Mouse (Mus musculus) midbrain, embryonic 10.5 days (tissue): ENCODE measurements around the gene Hoxc6. TPM values are rescaled to one million over a fixed set of nuclear protein-coding genes. Genes with fewer than 3 reads are reported as not detected.

Experiments
- DNase-seq: peaks from one replicate; pipeline ENCODE4 v3.0.0-alpha.2; 2017; ENCODE audit warnings: low spot score
- H3K27ac ChIP-seq: fragments of 300-500 bp; sonication (generic); replicated peaks from 2 replicates; pipeline ENCODE4 v1.5.1; 2016; ENCODE audit warnings: mild to moderate bottlenecking
- H3K27me3 ChIP-seq: fragments of 300-500 bp; sonication (generic); 2 replicates; pipeline ENCODE4 v1.6.1; 2016; ENCODE audit warnings: low read depth, mild to moderate bottlenecking; ENCODE audit not compliant: poor library complexity, severe bottlenecking
- H3K36me3 ChIP-seq: fragments of 300-500 bp; sonication (generic); 2 replicates; pipeline ENCODE4 v1.6.1; 2016; ENCODE audit warnings: mild to moderate bottlenecking, moderate library complexity
- H3K4me1 ChIP-seq: fragments of 300-500 bp; sonication (generic); 2 replicates; pipeline ENCODE4 v1.6.1; 2016
- H3K4me3 ChIP-seq: fragments of 300-500 bp; sonication (generic); 2 replicates; pipeline ENCODE4 v1.5.1; 2016; ENCODE audit warnings: mild to moderate bottlenecking, moderate library complexity
- H3K9me3 ChIP-seq: fragments of 300-500 bp; sonication (generic); replicated peaks from 2 replicates; pipeline ENCODE4 v1.6.1; 2016; ENCODE audit warnings: mild to moderate bottlenecking
- WGBS: fragments of 180-500 bp; shearing (Covaris S2); methylation state at CpG from one replicate; pipeline ENCODE4 v1.1.7; 2016; 5-methylcytosine and 5-hydroxymethylcytosine counted together
- polyA plus RNA-seq: library from polyadenylated mRNA; unstranded; fragments of >200 nt; fragmentation: Nextera tagmentation; extraction: Ambion mirVana; gene quantifications from 2 replicates; pipeline ENCODE4 v1.2.1, GENCODE M21; 2016

The Hoxc6 gene
- polyA plus RNA-seq, 1 experiment from 2014 or later, result not detected

GRCm38 (mm10) chr15:102975034-102975433, 23.0 kb upstream of the Hoxc6 start:
- Histone ChIP-seq H3K4me3 (no peak overlapping the region), H3K27me3 (peaks cover 100% of the 10 kb centered on the region), H3K27ac (no peak overlapping the region), H3K9me3 (no peaks in the 10 kb centered on the region), H3K4me1 (no peaks in the 10 kb centered on the region), H3K36me3 (no peaks in the 10 kb centered on the region)
- 4% methylated on average over 7 of the region's 7 CpGs for WGBS
- DNase-seq, result no peak

GRCm38 (mm10) chr15:102975688-102976111, 22.4 kb upstream of the Hoxc6 start:
- peaks cover 100% of the 10 kb centered on the region for H3K27me3 ChIP-seq
- H3K27ac ChIP-seq, result no peak overlapping the region
- DNase-seq, result peak; percentile 63
- H3K4me1 ChIP-seq, result no peaks in the 10 kb centered on the region
- 3% methylated on average over 21 of the region's 21 CpGs for WGBS
- no peaks in the 10 kb centered on the region for H3K36me3 ChIP-seq
- H3K9me3 ChIP-seq, result no peaks in the 10 kb centered on the region
- no peak overlapping the region for H3K4me3 ChIP-seq

GRCm38 (mm10) chr15:102976171-102976570, 21.9 kb upstream of the Hoxc6 start, which contains the start of gene Hoxc9:
TSS of gene Hoxc9 (plus strand) at chr15:102976439.
- no peaks in the 10 kb centered on the region for H3K36me3 ChIP-seq
- peaks cover 4% of the 10 kb centered on the region for H3K4me1 ChIP-seq
- peaks cover 100% of the 10 kb centered on the region for H3K27me3 ChIP-seq
- no peak within 1 kb of the TSS for H3K27ac ChIP-seq
- no peak within 1 kb of the TSS for H3K4me3 ChIP-seq
- no peaks in the 10 kb centered on the region for H3K9me3 ChIP-seq
- no peak for DNase-seq
- under 1% methylated on average over 18 of the region's 20 CpGs for whole genome bisulfite sequencing

GRCm38 (mm10) chr15:102976631-102977422, 21.2 kb upstream of the Hoxc6 start:
- H3K4me3 ChIP-seq, result no peak overlapping the region
- 1% methylated on average over 37 of the region's 37 CpGs for WGBS
- DNase-seq, result peak; percentile 55

GRCm38 (mm10) chr15:102977423-102977974, 20.6 kb upstream of the Hoxc6 start:
- Histone ChIP-seq H3K9me3 (no peaks in the 10 kb centered on the region), H3K4me1 (peaks cover 14% of the 10 kb centered on the region), H3K4me3 (no peak overlapping the region), H3K27ac (no peak overlapping the region), H3K36me3 (no peaks in the 10 kb centered on the region), H3K27me3 (peaks cover 100% of the 10 kb centered on the region)
- DNase-seq, result no peak
- under 1% methylated on average over 16 of the region's 16 CpGs for WGBS

More at GRCm38 (mm10) chr15:102976631-102977422, 21.2 kb upstream of the Hoxc6 start:
- Histone ChIP-seq H3K27me3 (peaks cover 100% of the 10 kb centered on the region), H3K4me1 (peaks cover 10% of the 10 kb centered on the region), H3K9me3 (no peaks in the 10 kb centered on the region), H3K27ac (no peak overlapping the region), H3K36me3 (no peaks in the 10 kb centered on the region)

GRCm38 (mm10) chr15:102978615-102979515, 19.2 kb upstream of the Hoxc6 start:
- Histone ChIP-seq H3K4me3 (no peak overlapping the region), H3K27me3 (peaks cover 100% of the 10 kb centered on the region), H3K9me3 (no peaks in the 10 kb centered on the region), H3K36me3 (no peaks in the 10 kb centered on the region), H3K4me1 (peaks cover 14% of the 10 kb centered on the region), H3K27ac (no peak overlapping the region)
- under 1% methylated on average over 13 of the region's 13 CpGs for WGBS
- DNase-seq, result no peak

GRCm38 (mm10) chr15:102979936-102980335, 18.1 kb upstream of the Hoxc6 start:
- no peaks in the 10 kb centered on the region for H3K36me3 ChIP-seq
- H3K4me3 ChIP-seq, result no peak overlapping the region
- H3K27ac ChIP-seq, result no peak overlapping the region
- WGBS, result 0% methylated on average over 1 of the region's 1 CpGs
- no peaks in the 10 kb centered on the region for H3K9me3 ChIP-seq
- no peak for DNase-seq
- H3K4me1 ChIP-seq, result peaks cover 14% of the 10 kb centered on the region
- peaks cover 100% of the 10 kb centered on the region for H3K27me3 ChIP-seq

GRCm38 (mm10) chr15:102980352-102980751, 17.7 kb upstream of the Hoxc6 start:
- DNase-seq, result no peak
- H3K36me3 ChIP-seq, result no peaks in the 10 kb centered on the region
- WGBS, result 3% methylated on average over 11 of the region's 11 CpGs
- H3K4me3 ChIP-seq, result no peak overlapping the region
- H3K27me3 ChIP-seq, result peaks cover 100% of the 10 kb centered on the region
- H3K27ac ChIP-seq, result no peak overlapping the region
- H3K9me3 ChIP-seq, result no peaks in the 10 kb centered on the region
- H3K4me1 ChIP-seq, result peaks cover 14% of the 10 kb centered on the region

GRCm38 (mm10) chr15:102980912-102981311, 17.1 kb upstream of the Hoxc6 start:
- DNase-seq, result no peak

GRCm38 (mm10) chr15:102981379-102982288, 16.4 kb upstream of the Hoxc6 start:
- Histone ChIP-seq H3K27ac (no peak overlapping the region), H3K4me3 (peak overlapping the region; percentile 43), H3K9me3 (no peaks in the 10 kb centered on the region), H3K27me3 (peaks cover 100% of the 10 kb centered on the region), H3K36me3 (no peaks in the 10 kb centered on the region), H3K4me1 (peaks cover 14% of the 10 kb centered on the region)
- under 1% methylated on average over 88 of the region's 88 CpGs for WGBS
- DNase-seq, result no peak

More at GRCm38 (mm10) chr15:102980912-102981311, 17.1 kb upstream of the Hoxc6 start:
- H3K27ac ChIP-seq, result no peak overlapping the region
- peak overlapping the region; percentile 43; the same call in 1 of the 2 replicates for H3K4me3 ChIP-seq
- peaks cover 100% of the 10 kb centered on the region for H3K27me3 ChIP-seq
- H3K36me3 ChIP-seq, result no peaks in the 10 kb centered on the region
- H3K9me3 ChIP-seq, result no peaks in the 10 kb centered on the region
- H3K4me1 ChIP-seq, result peaks cover 14% of the 10 kb centered on the region
- 0% methylated on average over 14 of the region's 14 CpGs for WGBS

- Histone ChIP-seq H3K4me1 (peaks cover 14% of the 10 kb centered on the region), H3K4me3 (no peak overlapping the region), H3K36me3 (no peaks in the 10 kb centered on the region), H3K9me3 (no peaks in the 10 kb centered on the region), H3K27ac (no peak overlapping the region), H3K27me3 (peaks cover 100% of the 10 kb centered on the region)
- no peak for DNase-seq
- WGBS, result 0% methylated on average over 12 of the region's 12 CpGs
Measured at GRCm38 (mm10) chr15:102983716-102984115, 14.3 kb upstream of the Hoxc6 start.

GRCm38 (mm10) chr15:102984521-102984920, 13.5 kb upstream of the Hoxc6 start:
- no peak overlapping the region for H3K4me3 ChIP-seq
- H3K27ac ChIP-seq, result no peak overlapping the region
- no peaks in the 10 kb centered on the region for H3K36me3 ChIP-seq
- H3K27me3 ChIP-seq, result peaks cover 100% of the 10 kb centered on the region
- 3% methylated on average over 10 of the region's 10 CpGs for WGBS
- DNase-seq, result no peak
- no peaks in the 10 kb centered on the region for H3K9me3 ChIP-seq
- H3K4me1 ChIP-seq, result peaks cover 14% of the 10 kb centered on the region
